Mouse (Mus musculus): ENCODE data around the gene Tbx21. TPM values are rescaled to one million over a fixed set of nuclear protein-coding genes. Genes with fewer than 3 reads are reported as not detected.
A peak's percentile ranks its signal among the peaks of the same experiment; 100 is the strongest.

The Tbx21 gene
- total RNA-seq, 1 experiment from 2014 or later = 0.33 TPM

GRCm38 (mm10) chr11:97082977-97083376, 32.2 kb downstream of the Tbx21 start:
- peak; percentile 77 for DNase-seq

GRCm38 (mm10) chr11:97080291-97080690, 34.8 kb downstream of the Tbx21 start:
- no peak for DNase-seq

- peak; percentile 42 for DNase-seq
Observed at GRCm38 (mm10) chr11:97078751-97079150, 36.4 kb downstream of the Tbx21 start.

GRCm38 (mm10) chr11:97074235-97074634, 40.9 kb downstream of the Tbx21 start:
- DNase-seq = no peak

- peak; percentile 62 for DNase-seq
Observed at GRCm38 (mm10) chr11:97072533-97072932, 42.6 kb downstream of the Tbx21 start.

- no peak for DNase-seq
Observed at GRCm38 (mm10) chr11:97071129-97071528, 44.0 kb downstream of the Tbx21 start.

GRCm38 (mm10) chr11:97069770-97070169, 45.4 kb downstream of the Tbx21 start:
- DNase-seq = no peak

- no peak for DNase-seq
Observed at GRCm38 (mm10) chr11:97069333-97069732, 45.8 kb downstream of the Tbx21 start.

- no peak for DNase-seq
Observed at GRCm38 (mm10) chr11:97066656-97067360, 48.3 kb downstream of the Tbx21 start.

GRCm38 (mm10) chr11:97065538-97066295, 49.4 kb downstream of the Tbx21 start:
- no peak for DNase-seq

GRCm38 (mm10) chr11:97063921-97064295, 51.2 kb downstream of the Tbx21 start:
- DNase-seq = no peak

- no peak for DNase-seq
Observed at GRCm38 (mm10) chr11:97063274-97063920, 51.7 kb downstream of the Tbx21 start.

GRCm38 (mm10) chr11:97052219-97052646, 62.9 kb downstream of the Tbx21 start:
- peak; percentile 73 for DNase-seq

- DNase-seq = no peak
Observed at GRCm38 (mm10) chr11:97050944-97051586, 64.1 kb downstream of the Tbx21 start.

- peak; percentile 88 for DNase-seq
Observed at GRCm38 (mm10) chr11:97050216-97050943, 64.8 kb downstream of the Tbx21 start, which contains the start of gene Osbpl7. Gene Osbpl7 (plus strand): TSS chr11:97050628.

- no peak for DNase-seq
Observed at GRCm38 (mm10) chr11:97049492-97050085, 65.5 kb downstream of the Tbx21 start.

- peak; percentile 75 for DNase-seq
Observed at GRCm38 (mm10) chr11:97048090-97048650, 67.0 kb downstream of the Tbx21 start.
